Mouse (Mus musculus): ENCODE results near the gene Kcnmb4. TPM values are rescaled to one million over a fixed set of nuclear protein-coding genes. Genes with fewer than 3 reads are reported as not detected.

Gene Kcnmb4
- total RNA-seq, 2 experiments from 2014 or later: 0.23 to 0.28 TPM

DNA sequence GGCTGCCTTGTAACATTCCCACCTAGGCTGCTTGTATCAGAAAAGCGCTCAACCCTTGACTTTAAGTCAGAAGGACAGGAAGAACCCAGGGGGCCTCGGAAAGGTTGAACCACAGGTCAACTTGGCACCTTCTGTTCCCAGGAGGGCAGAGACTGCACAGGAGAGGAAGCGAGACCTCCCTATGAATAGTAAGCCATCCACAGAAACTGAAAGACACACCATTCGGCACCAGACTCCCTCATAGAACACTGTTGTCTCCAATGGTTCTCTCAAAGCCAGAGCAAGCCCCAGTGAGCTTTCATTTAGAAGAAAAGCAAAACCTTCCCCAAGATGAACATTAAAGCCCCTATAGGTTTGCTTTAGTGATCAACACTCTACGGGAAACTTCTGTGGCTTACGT lies 2.0 kb upstream of the Kcnmb4 start:
- intact Hi-C loops (cut with DNase I): loop anchor here (10.0 kb wide), 1 partner anchor 141 kb away; no protein-coding TSS in a partner anchor
- Histone ChIP-seq H3K27ac (no peak overlapping the region), H3K4me3 (no peak overlapping the region)
- DNase-seq: no peak
- TF ChIP-seq CTCF (IDR thresholded peaks at IDR 0.05): no peak

DNA sequence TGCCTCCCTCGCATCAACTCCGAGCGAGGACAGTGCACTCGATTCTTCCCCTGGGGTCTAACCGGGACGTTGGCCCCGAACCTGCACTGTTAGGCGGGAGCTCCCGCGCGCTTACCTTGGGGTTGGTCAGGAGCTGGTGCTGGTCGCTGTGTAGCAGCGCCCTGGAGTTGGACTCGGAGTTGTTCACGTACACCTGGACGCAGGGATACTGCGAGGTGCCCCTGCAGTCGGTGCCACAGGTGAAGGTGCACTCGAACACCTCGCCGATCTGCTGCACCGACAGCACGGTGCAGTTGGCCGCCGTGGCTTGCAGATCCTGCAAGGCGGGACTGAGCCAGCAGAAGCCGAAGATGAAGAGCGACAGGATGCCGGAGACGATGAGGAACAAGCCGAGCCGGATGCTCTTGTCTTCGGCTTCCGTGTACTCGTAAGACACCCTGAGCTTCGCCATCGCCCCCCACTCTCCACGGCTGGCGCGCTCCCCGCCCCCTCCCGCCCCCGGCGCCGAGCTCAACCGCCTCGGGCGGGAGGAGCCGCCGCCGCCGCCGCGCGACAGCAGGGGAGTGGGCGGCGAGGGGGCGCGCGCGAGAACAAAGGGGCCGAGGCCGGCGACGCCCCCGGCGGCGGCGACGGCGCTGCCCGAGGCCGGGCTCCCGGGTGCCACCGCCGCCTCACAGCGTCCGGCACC lies 463 bp downstream of the Kcnmb4 start:
- Histone ChIP-seq H3K27ac (no peak overlapping the region), H3K4me3 (peak overlapping the region; percentile 76)
- no peak for DNase-seq
- no peak for TF ChIP-seq CTCF (IDR thresholded peaks at IDR 0.05)
- intact Hi-C loops (cut with DNase I): loop anchor here (10.0 kb wide), 1 partner anchor 138 kb away; no protein-coding TSS in a partner anchor

DNA sequence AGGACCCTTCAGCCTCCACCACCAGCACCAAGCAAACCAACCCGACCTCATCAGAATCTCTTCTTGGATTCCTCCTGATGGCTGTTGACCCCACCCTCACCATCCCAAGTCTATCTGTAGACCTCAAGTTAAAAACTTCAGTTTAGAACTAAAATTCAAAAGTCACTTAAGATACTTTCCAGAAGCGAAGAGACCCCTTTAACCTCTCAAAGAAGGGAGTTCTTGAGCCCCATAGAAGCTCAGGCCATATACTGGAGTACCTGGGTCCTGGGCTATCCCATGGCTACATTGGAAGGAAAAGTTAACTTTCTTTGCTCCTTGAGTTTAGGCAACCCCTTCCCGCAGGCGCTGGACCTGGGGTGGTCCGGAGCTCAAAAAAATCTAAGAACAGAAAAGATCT lies 1.1 kb downstream of the Kcnmb4 start:
- H3K27ac ChIP-seq: no peak overlapping the region
- TF ChIP-seq CTCF (IDR thresholded peaks at IDR 0.05): no peak
- DNase-seq: no peak
- intact Hi-C loops (cut with DNase I): loop anchor here (10.0 kb wide), 1 partner anchor 138 kb away; no protein-coding TSS in a partner anchor
- peak overlapping the region; percentile 76 for H3K4me3 ChIP-seq

DNA sequence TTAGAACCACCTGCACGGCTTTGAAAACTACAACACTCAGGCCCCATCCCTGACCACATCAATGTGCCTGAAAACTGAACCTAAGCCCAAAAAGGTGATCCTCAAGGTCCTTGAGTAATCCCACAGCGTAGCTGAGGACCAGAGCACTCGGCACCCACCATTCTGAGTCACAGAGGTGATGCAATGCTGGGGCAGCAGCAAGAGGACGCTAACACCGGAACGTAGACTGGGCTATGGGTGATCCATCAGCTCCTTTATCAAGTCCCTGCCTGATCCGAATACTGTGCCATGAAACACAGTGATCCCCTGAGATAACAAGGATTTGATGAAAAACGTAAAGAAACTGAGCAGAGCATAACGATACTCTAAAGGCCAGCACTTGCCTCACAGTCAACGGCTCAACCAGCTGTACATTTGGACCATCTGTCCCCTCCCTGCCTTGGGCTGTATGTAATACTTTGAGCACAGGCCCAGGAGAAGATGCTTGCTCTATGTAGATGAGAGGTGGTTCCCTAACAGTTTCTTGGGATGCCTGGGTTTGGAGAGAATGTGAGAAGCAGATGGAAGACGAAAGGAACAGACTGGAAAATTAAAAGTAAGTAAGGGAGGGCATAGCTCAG lies 3.3 kb downstream of the Kcnmb4 start:
- Histone ChIP-seq H3K4me3 (no peak overlapping the region), H3K27ac (no peak overlapping the region)
- TF ChIP-seq CTCF (IDR thresholded peaks at IDR 0.05): no peak
- no peak for DNase-seq
- intact Hi-C loops (cut with DNase I): loop anchor here (10.0 kb wide), 1 partner anchor 136 kb away; no protein-coding TSS in a partner anchor

DNA sequence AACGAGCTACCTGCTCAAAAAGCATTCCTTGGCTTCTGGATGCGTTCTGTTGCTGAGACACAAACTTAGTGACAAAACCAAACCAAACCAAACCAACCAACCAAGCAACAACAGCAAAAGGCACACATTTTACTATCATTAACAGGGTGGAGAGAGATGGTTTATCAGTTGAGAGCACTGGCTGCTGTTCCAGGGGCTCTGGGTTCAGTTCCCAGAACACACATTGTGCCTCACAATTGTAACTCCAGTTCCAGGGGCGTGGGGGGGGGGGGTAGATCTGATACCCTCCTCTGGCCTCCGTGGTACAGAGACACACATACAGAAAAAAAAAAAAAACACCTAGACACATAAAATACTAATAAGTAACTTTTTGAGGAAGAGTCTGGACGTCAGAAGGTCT lies 5.6 kb downstream of the Kcnmb4 start:
- Histone ChIP-seq H3K4me3 (no peak overlapping the region), H3K27ac (no peak overlapping the region)
- intact Hi-C loops (cut with DNase I): no loop called here
- DNase-seq: no peak
- no peak for TF ChIP-seq CTCF (IDR thresholded peaks at IDR 0.05)

DNA sequence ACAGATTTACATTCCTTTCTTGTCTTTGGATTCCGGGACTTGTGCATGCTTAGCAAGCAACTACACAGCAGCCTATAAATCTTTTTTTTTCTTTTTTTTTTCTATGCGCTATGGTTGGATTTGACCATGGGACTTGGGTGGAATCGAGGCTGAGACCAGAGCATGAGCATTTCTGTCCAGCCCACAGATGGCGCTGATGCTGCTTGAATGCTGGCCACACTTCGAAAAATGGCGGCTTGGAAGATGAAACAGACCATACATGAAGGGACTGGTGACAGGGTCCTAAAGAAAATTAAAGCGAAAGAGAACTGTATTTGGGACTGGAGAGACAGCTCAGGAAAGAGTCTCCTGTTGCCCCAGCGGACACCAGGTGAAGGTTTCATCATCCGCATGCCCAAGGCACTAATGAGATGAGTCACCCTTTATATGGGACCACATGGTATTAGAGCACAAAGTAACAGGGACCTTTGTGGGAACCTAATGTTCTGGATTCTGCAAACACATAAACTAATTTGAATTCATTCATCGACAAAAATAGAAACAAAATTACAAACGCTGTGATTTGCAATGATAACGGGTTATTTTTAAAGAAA lies 9.8 kb downstream of the Kcnmb4 start:
- intact Hi-C loops (cut with DNase I): no loop called here
- Histone ChIP-seq H3K4me3 (no peak overlapping the region), H3K27ac (no peak overlapping the region)
- TF ChIP-seq CTCF (IDR thresholded peaks at IDR 0.05): no peak
- DNase-seq: no peak

DNA sequence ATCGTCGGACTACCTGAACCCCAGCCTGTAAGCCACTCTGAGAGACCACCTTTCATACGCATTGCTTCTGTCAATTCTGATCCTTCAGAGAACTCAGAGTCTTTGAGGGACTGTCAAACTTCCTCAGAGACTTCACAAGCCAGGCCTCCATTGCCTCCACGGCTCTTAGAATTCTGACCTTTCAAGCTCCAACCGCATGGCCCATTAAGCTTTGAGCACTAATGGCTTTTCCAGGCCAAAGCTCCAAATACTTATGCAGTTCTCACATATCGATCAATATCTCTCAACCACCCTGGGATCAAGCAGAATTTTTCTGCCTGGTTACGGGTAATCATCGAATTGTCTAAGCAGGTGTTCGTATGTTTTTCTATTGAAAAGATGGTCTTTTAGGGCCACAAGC lies 12.2 kb downstream of the Kcnmb4 start:
- no peak overlapping the region for H3K4me3 ChIP-seq

DNA sequence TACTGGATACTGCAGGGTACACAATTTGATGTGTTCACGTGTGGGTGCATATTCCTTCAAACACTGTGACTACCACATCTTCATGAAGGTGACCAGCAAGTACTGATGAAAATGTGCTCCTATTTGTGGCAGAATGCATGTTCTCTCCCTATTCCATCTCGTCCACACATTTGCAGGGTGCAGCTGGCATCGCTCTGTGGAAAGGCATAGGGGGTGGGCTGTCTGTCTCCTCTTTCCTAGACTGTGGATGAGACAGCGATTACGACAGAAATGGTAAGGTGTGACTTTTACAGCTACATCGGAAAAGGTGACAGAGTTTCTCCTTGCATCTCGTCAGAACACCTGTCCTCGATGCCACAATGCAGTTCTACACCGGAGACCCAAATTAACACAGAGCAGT lies 14.9 kb downstream of the Kcnmb4 start:
- no peak for TF ChIP-seq CTCF (IDR thresholded peaks at IDR 0.05)
- intact Hi-C loops (cut with DNase I): no loop called here
- Histone ChIP-seq H3K4me3 (no peak overlapping the region), H3K27ac (no peak overlapping the region)
- no peak for DNase-seq

More for the DNA sequence above, 12.2 kb downstream of the Kcnmb4 start:
- H3K27ac ChIP-seq: no peak overlapping the region
- TF ChIP-seq CTCF (IDR thresholded peaks at IDR 0.05): no peak
- intact Hi-C loops (cut with DNase I): no loop called here
- no peak for DNase-seq

DNA sequence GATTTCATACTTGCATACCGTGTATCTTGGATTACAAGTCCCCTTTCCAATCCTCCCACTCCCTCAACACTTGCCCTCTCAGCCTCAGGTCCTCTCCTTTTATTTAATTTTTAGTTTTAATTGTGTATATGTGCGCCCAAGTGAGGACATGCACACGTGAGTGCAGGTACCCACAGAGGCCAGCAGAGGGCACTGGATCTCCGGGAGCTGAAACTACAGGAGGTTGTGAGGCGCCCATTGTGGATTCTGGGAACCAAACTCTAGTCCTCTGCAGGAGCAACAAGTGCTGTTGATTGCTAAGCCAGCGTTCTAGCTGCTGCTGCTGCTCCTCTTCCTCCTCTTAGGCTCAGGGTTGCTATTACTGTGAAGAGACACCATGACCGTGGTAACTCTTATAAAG lies 20.9 kb downstream of the Kcnmb4 start:
- Histone ChIP-seq H3K27ac (no peak overlapping the region), H3K4me3 (no peak overlapping the region)
- TF ChIP-seq CTCF (IDR thresholded peaks at IDR 0.05): no peak; the same call in 1 of the 2 replicates
- DNase-seq: no peak
- intact Hi-C loops (cut with DNase I): no loop called here

DNA sequence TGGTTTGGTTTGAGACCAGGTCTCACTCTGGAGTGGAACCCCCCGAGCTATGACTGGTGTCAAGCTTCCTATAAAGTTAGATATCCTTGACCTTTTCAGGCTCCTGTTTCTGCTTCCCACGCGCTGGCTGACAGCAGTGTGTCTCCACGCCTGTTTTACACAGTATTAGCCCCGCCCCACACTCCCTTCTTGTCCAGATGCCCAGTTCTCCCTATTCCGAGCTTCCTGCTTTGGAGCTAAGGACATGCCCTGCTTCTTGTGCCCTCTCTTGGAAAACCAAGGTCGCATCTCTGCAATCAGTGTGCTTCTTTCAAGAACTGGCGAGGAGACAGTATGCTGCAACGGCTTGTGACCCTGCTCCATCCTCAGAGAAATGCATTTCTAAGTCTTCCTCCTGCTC lies 23.1 kb downstream of the Kcnmb4 start:
- intact Hi-C loops (cut with DNase I): no loop called here
- no peak overlapping the region for H3K4me3 ChIP-seq
- no peak for TF ChIP-seq CTCF (IDR thresholded peaks at IDR 0.05)
- no peak for DNase-seq
- no peak overlapping the region for H3K27ac ChIP-seq

DNA sequence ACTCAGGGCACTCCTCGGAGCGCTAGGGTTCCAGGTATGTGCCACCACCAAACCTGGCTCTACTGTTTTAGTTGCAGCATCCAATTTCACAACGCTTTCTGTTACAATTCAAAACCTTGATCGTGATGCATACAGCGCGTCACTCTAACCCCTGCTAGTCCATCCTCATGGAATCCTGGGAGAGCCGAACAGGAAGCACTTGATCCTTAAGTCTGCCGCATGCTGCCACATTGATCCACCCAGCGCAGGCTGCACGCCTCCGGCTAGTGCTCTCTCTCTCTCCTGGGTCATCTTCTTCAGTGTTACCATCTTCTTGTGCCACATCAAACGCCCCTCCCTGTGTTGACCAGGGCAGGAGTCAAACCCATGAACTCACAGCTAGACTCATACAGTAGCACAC lies 25.5 kb downstream of the Kcnmb4 start:
- intact Hi-C loops (cut with DNase I): no loop called here
- TF ChIP-seq CTCF (IDR thresholded peaks at IDR 0.05): no peak
- no peak for DNase-seq
- Histone ChIP-seq H3K27ac (no peak overlapping the region), H3K4me3 (no peak overlapping the region)

DNA sequence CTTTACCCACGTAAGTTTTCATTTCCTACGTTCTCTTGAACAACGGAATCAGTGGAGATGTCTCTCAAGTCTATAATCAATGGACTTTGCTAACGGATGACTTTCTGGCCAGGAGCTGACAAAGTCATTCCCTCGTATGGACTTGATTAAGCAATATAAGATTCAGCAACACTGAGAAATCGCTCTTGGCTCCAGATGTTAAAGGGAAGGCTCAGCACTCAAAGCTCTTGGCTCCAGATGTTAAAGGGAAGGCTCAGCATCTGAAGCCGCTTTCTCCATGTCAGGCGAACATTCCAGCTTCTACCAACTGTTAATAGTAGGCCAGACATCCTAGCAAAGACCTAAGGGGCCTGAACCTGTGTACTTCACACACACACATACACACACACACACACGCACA lies 26.5 kb downstream of the Kcnmb4 start:
- no peak overlapping the region for H3K27ac ChIP-seq
- H3K4me3 ChIP-seq: no peak overlapping the region
- no peak for TF ChIP-seq CTCF (IDR thresholded peaks at IDR 0.05)
- intact Hi-C loops (cut with DNase I): no loop called here
- DNase-seq: no peak

DNA sequence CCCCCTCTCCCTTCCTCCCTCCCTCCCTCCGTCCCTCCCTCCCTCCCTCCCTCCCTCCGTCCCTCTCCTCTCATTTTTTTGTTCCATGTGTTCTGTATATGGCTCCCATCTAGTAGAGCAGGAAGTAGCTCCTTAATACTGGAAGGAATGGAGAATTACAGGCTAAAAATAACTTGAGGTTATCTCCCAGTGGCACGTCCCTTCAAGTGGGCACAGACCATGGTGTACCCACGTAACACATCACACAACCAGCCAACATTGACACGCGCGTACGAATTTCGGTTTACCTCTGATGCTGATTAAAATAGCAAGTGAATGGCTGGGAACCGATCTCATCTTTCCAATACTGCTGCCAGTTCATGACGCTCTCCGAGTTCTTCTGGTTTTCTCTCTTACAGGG lies 27.6 kb downstream of the Kcnmb4 start:
- H3K4me3 ChIP-seq: no peak overlapping the region
- no peak for TF ChIP-seq CTCF (IDR thresholded peaks at IDR 0.05)
- no peak overlapping the region for H3K27ac ChIP-seq
- no peak for DNase-seq
- intact Hi-C loops (cut with DNase I): no loop called here

All from gastrocnemius, adult 2 months (tissue).